Mouse (Mus musculus) small intestine, adult 2 months (tissue): Measurements from ENCODE around the gene Zp1.

Source experiments
- CTCF ChIP-seq: fragments of 200-500 bp; IDR thresholded peaks from 2 replicates; pipeline ENCODE4 v1.5.1; 2012; ENCODE audit warnings: low read depth, mild to moderate bottlenecking, control low read depth, inconsistent platforms, low read length, moderate library complexity, mixed read lengths; ENCODE audit not compliant: insufficient replicate concordance, insufficient read length; ENCODE audit errors: extremely low read depth
- POLR2A ChIP-seq: fragments of 200-500 bp; IDR thresholded peaks from 2 replicates; pipeline ENCODE4 v1.6.1; 2012; ENCODE audit warnings: low read depth, mild to moderate bottlenecking, control low read depth, inconsistent platforms, low read length, moderate library complexity

DNA sequence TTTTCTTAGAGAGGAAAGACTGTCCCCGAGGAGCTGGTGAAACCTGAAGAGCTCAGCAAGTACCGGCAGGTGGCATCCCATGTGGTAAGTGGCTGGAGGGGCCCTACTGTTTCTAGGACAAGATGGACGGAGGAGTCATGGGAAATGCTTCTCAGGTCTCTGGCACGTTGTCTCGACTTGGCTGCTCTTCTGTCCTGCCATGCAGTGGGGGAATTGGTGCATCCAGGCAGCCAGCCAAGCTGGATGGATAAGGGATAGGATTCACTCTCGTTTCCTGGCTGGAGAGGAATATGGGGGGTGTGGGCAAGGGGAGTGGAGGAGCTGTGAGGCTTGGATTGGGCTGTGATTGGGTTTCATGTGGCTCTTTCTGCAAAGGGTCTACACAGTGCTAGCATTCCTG is 20.1 kb downstream of the Zp1 start:
- TF ChIP-seq CTCF (no peak), POLR2A (no peak)
